Mouse (Mus musculus) G1E (cell line): ENCODE measurements around the gene Atp2b2.

Experiments used
- CTCF ChIP-seq: IDR thresholded peaks from 2 replicates; pipeline ENCODE4 v1.5.1; 2012; ENCODE audit warnings: low read depth, low read length, inconsistent platforms, mixed read lengths
- GATA1 ChIP-seq: IDR thresholded peaks from 2 replicates; pipeline ENCODE4 v1.6.1; 2012; ENCODE audit warnings: borderline replicate concordance, low read length, inconsistent platforms, mixed read lengths
- GATA2 ChIP-seq: IDR thresholded peaks from 2 replicates; pipeline ENCODE4 v1.6.1; 2012; ENCODE audit warnings: low read depth, low read length, inconsistent platforms, borderline replicate concordance
- POLR2AphosphoS5 ChIP-seq: IDR thresholded peaks from 2 replicates; pipeline ENCODE4 v1.6.1; 2012; ENCODE audit warnings: low read depth, low read length, inconsistent platforms; ENCODE audit not compliant: insufficient replicate concordance
- TAL1 ChIP-seq: conservative IDR thresholded peaks from 2 replicates; pipeline ENCODE4 v1.6.1; 2012; ENCODE audit warnings: low read depth, low read length, inconsistent platforms, mixed read lengths

DNA sequence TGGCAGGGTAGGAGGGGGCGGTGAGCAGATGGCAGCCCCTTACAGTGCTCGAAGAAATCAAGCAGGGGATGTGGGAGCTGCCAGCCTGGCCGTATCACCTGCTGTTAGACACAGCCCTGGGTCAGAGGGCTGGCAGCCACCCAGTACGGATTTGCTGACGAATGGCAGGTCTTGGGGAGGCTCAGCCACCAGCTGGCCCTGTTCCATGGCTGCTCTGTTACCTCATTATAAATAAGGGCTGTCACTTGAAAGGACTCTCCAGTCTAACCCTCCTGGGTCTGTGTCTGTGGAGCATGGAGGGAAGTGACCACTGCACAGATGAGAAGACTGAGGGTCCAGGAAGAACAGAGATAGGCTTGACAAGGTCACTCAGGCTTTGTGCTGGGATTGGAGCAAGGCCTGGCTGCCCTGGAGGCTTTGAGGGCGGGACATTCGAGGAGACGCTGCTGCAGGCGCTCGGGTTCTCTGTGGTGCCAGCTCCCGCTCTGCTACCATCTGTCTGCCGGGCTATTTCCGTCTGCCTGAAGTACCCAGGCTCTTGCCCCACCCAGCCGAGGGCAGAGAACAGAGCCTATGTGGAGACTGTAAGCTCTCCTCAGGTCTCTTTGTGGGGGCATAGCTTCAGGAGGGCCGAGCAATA, 181.6 kb downstream of the Atp2b2 start:
- TF ChIP-seq CTCF (no peak), GATA1 (no peak), TAL1 (no peak), GATA2 (no peak), POLR2AphosphoS5 (no peak)
